Mouse (Mus musculus): ENCODE results near the gene Zmynd11. TPM values are rescaled to one million over a fixed set of nuclear protein-coding genes. Genes with fewer than 3 reads are reported as not detected.

Gene Zmynd11
- 92.2 TPM for polyA plus RNA-seq (2017; shearing (Covaris generic))

GRCm38 (mm10) chr13:9764646-9765536, at the start of gene Zmynd11:
Gene Zmynd11 (minus strand): TSS chr13:9765330.

